Mouse (Mus musculus): ENCODE measurements at regions not wholly inside any gene's neighbourhood (a gene's known extent, or its start where the extent isn't known, plus 50 kb on each side); places are given as distances from the start of the nearest gene placed in this dataset.

DNA sequence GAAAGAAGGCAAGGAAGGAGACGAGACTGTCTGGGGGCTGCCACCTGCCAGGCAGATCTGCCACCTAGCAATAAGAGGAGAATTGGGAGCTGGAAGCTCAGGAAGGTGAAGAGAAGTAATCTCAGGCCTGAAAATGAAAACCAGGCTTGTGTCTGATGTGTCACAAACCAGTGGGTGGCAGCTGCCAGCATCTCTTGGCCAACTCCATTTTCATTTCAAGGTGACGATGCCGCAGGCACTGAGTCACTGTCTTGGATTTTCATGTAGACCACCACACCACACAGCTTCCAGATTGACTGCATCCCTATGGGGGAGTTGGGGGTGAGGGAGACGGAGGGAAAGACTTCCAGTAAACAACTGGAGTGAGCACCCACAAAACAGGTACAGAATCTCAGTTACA, 1491.9 kb upstream of the Gm6569 start:
- 79% methylated on average over 4 of the region's 4 CpGs for WGBS
- H3K4me1 ChIP-seq (ENCODE audit: control insufficient read depth, insufficient read depth, low read length): no peaks in the 10 kb centered on the region
- DNase-seq: no peak
- no peak overlapping the region for H3K4me3 ChIP-seq (replicated peaks; ENCODE audit: extremely low read depth, low read depth, low read length)
- TF ChIP-seq POLR2A (IDR thresholded peaks at IDR 0.05; ENCODE audit: borderline replicate concordance, extremely low read depth, low read depth, low read length) (no peak), CTCF (IDR thresholded peaks at IDR 0.05; ENCODE audit: insufficient read depth, low read length) (no peak)

DNA sequence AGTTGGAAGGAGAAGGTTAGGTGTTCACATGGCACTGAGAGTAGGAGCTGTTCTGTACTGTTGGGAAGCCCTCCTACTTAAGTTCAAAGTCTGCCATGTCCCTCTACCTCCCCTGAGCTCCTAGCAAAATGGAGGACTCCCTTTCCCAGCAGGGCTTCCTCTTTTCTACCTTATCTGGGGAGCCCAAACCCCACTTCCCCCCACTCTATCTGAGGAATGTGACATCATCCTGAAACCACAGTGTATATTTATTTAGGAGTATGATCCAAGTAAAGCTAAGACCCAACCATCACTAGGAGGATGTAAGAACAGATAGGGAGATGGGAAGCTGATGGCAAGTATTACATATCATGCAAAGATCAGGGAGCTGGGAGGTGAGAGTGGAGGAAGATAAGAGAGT, 1490.6 kb upstream of the Gm6569 start:
- Histone ChIP-seq H3K4me1 (ENCODE audit: control insufficient read depth, insufficient read depth, low read length) (no peaks in the 10 kb centered on the region), H3K4me3 (replicated peaks; ENCODE audit: extremely low read depth, low read depth, low read length) (no peak overlapping the region)
- no peak for DNase-seq
- TF ChIP-seq CTCF (IDR thresholded peaks at IDR 0.05; ENCODE audit: insufficient read depth, low read length): no peak
- TF ChIP-seq POLR2A (IDR thresholded peaks at IDR 0.05; ENCODE audit: borderline replicate concordance, extremely low read depth, low read depth, low read length): no peak

DNA sequence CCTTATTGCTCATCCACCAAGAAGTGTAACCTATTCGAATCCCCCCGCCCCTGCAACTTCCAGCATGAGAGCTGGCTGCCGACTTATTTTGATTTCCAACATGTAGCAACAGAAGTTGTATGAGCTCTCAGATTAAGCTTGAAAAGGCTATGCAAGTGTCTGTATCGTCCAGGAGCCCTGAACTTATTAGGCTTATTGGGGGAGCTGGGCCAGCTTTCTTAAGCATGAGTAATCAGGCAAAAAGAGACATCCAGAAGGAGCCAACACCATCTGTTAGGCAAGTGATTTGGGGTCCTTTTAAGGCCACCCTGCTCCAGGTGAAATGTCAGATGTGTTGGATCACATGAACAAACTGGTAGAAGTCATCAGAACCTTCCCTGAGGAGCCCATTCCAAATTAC, 1481.0 kb upstream of the Gm6569 start:
- DNase-seq: no peak
- Histone ChIP-seq H3K4me3 (replicated peaks; ENCODE audit: extremely low read depth, low read depth, low read length) (no peak overlapping the region), H3K4me1 (ENCODE audit: control insufficient read depth, insufficient read depth, low read length) (no peaks in the 10 kb centered on the region)
- no peak for TF ChIP-seq POLR2A (IDR thresholded peaks at IDR 0.05; ENCODE audit: borderline replicate concordance, extremely low read depth, low read depth, low read length)
- no peak for TF ChIP-seq CTCF (IDR thresholded peaks at IDR 0.05; ENCODE audit: insufficient read depth, low read length)
- 79% methylated on average over 4 of the region's 4 CpGs for WGBS

DNA sequence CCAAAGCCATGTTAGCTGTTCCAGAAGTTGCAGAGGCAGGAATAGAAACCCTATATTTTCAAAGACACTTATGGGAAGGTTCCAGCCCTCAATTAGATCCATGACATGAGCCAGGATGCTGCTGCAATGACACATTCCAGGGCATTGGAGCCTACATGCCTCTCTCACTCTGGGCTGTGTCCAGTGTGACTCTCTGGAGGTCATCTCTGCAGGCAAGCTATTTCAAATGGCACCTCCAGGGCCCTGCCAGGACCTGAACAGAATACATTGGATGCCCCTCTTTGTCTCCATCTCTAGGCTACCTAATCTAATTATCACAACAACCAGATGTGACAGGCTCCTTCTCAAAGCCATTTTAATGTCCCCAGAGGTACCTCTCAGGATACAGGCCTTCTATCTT, 1478.7 kb upstream of the Gm6569 start:
- no peak for TF ChIP-seq POLR2A (IDR thresholded peaks at IDR 0.05; ENCODE audit: borderline replicate concordance, extremely low read depth, low read depth, low read length)
- TF ChIP-seq CTCF (IDR thresholded peaks at IDR 0.05; ENCODE audit: insufficient read depth, low read length): no peak
- no peak overlapping the region for H3K4me3 ChIP-seq (replicated peaks; ENCODE audit: extremely low read depth, low read depth, low read length)
- DNase-seq: no peak
- H3K4me1 ChIP-seq (ENCODE audit: control insufficient read depth, insufficient read depth, low read length): no peaks in the 10 kb centered on the region

DNA sequence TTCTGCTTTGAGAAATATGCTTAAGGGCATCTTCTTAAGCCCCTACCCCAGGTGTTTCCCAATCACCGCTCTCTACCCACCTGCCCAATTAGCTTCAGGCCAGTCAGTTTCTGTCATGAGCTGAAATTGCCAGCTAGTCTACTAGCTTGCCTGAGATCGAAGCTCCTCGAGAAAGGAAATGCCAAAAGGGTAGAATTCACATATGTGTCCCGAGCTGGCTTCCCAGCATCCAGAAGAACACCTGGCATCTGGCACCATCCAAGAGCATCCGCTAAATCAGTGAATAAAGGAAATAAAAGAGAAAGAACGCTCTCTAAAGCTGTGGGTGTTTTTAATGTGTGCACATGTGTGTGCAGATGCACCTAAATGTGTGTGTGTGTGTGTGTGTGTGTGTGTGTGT, 1474.7 kb upstream of the Gm6569 start:
- no peak overlapping the region for H3K4me3 ChIP-seq (replicated peaks; ENCODE audit: extremely low read depth, low read depth, low read length)
- TF ChIP-seq POLR2A (IDR thresholded peaks at IDR 0.05; ENCODE audit: borderline replicate concordance, extremely low read depth, low read depth, low read length): no peak
- TF ChIP-seq CTCF (IDR thresholded peaks at IDR 0.05; ENCODE audit: insufficient read depth, low read length): no peak
- H3K4me1 ChIP-seq (ENCODE audit: control insufficient read depth, insufficient read depth, low read length): no peaks in the 10 kb centered on the region
- DNase-seq: no peak
- 79% methylated on average over 6 of the region's 6 CpGs for WGBS

DNA sequence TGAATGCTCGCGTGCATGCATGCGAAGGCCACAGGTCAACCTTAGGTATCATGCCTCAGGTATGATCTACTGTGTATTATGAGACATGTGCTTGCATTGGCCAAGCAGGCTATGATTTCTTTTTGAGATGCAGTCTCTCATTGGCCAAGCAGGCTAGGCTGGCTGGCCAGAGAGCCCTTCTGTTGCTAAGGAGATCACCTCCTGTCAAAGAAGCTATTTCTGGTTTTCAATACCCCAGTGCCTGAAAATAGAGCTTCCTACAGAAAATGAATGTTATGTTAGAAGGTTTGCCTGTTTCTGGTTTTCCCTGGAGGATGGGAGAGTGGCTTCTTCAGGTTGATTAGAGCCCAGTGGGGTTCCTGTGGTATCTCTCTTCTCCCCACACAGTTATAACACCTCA, 1474.3 kb upstream of the Gm6569 start:
- no peak for TF ChIP-seq POLR2A (IDR thresholded peaks at IDR 0.05; ENCODE audit: borderline replicate concordance, extremely low read depth, low read depth, low read length)
- no peak for TF ChIP-seq CTCF (IDR thresholded peaks at IDR 0.05; ENCODE audit: insufficient read depth, low read length)
- Histone ChIP-seq H3K4me3 (replicated peaks; ENCODE audit: extremely low read depth, low read depth, low read length) (no peak overlapping the region), H3K4me1 (ENCODE audit: control insufficient read depth, insufficient read depth, low read length) (no peaks in the 10 kb centered on the region)
- no peak for DNase-seq
- 96% methylated on average over 3 of the region's 3 CpGs for WGBS

DNA sequence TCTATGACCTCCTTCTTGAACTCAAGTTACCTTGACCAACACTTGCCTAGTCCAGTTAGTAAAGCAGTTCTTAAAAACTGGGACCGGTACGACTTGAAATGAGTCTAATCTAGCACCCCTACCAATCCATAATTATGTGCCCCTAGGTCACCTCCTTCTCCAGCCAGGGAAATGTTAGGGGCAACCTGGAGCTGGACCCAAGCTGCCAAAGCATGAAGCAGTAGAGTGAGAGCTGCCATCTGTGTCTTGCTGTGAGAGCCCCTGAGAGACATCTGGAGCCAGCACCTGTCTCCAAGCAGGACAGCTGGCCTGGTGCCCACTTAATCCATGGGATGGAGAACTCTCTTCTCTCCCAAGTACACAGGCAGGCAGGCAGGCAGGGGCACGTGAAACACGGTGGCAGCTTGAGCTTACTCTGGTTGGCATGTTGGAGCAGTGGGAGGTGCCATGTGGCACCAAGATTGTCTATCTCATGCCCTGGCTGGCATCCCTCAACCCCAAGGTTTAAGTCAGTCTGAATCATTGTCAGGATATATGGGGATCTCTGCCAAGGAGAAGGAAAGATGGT, 1473.8 kb upstream of the Gm6569 start:
- no peak for DNase-seq
- TF ChIP-seq CTCF (IDR thresholded peaks at IDR 0.05; ENCODE audit: insufficient read depth, low read length): no peak
- TF ChIP-seq POLR2A (IDR thresholded peaks at IDR 0.05; ENCODE audit: borderline replicate concordance, extremely low read depth, low read depth, low read length): no peak
- H3K4me1 ChIP-seq (ENCODE audit: control insufficient read depth, insufficient read depth, low read length): no peaks in the 10 kb centered on the region
- 82% methylated on average over 4 of the region's 4 CpGs for WGBS
- no peak overlapping the region for H3K4me3 ChIP-seq (replicated peaks; ENCODE audit: extremely low read depth, low read depth, low read length)

DNA sequence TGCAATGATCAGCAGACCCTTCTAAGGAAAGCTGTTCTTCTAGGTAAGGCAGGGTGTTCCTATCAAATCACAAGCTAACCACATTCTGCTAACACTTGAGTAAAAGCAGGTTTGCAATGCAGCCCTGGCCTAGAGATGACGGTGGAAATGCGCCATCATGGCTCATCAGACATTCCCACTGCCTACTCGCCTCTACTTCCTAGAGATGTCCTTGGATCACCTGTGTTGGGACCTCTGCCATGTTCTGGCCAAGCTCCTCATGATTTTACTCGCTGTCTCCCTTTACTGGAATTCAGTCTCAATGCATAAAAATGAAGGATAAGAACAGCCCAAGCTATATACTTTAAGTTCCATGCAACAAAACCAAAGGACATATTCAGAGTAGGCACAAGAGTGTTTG, 1461.3 kb upstream of the Gm6569 start:
- Histone ChIP-seq H3K4me3 (replicated peaks; ENCODE audit: extremely low read depth, low read depth, low read length) (no peak overlapping the region), H3K4me1 (ENCODE audit: control insufficient read depth, insufficient read depth, low read length) (no peaks in the 10 kb centered on the region)
- 87% methylated on average over 4 of the region's 4 CpGs for WGBS
- TF ChIP-seq CTCF (IDR thresholded peaks at IDR 0.05; ENCODE audit: insufficient read depth, low read length): no peak
- no peak for TF ChIP-seq POLR2A (IDR thresholded peaks at IDR 0.05; ENCODE audit: borderline replicate concordance, extremely low read depth, low read depth, low read length)
- no peak for DNase-seq

DNA sequence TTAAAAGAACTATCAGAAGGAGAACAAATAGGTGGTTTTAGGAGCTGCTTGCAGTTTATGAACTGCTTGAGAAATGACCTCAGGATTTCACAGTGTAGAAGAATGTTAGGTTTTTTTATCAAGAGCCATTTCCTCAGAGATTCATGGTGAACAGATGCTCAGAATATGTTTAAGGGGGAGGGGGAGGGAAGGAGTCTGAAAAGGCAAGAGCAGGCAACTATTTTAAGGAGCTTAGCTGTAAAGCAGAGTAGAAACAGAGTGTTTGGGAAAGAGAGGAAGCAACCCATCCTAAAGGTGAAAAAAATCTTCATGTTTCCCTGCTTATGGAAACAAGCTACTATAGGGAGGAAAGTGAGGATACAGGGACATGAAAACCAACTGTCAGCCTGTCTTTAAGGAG, 1457.2 kb upstream of the Gm6569 start:
- no peak overlapping the region for H3K4me3 ChIP-seq (replicated peaks; ENCODE audit: extremely low read depth, low read depth, low read length)
- TF ChIP-seq POLR2A (IDR thresholded peaks at IDR 0.05; ENCODE audit: borderline replicate concordance, extremely low read depth, low read depth, low read length): no peak
- no peak for TF ChIP-seq CTCF (IDR thresholded peaks at IDR 0.05; ENCODE audit: insufficient read depth, low read length)
- no peaks in the 10 kb centered on the region for H3K4me1 ChIP-seq (ENCODE audit: control insufficient read depth, insufficient read depth, low read length)
- DNase-seq: no peak

DNA sequence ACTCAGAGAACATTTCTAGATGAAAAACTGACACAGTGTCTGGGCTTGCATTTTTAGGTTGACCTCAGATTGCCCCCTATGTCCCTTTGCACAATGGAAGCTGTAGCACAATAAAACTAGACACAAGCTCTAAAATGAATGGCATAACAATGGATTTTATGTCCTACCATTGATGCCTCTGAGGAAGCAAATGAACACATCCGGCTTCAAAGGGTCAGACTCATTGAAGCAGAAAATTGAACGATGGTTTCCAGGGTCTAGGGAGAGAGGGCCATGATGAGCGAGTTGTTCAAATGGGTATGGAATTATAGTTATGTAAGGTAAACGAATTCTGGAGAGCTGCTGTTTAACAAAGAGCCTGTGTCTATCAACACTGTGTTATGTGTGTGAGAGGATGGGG, 1455.1 kb upstream of the Gm6569 start:
- TF ChIP-seq POLR2A (IDR thresholded peaks at IDR 0.05; ENCODE audit: borderline replicate concordance, extremely low read depth, low read depth, low read length) (no peak), CTCF (IDR thresholded peaks at IDR 0.05; ENCODE audit: insufficient read depth, low read length) (no peak)
- WGBS: 69% methylated on average over 4 of the region's 4 CpGs
- DNase-seq: no peak

More for the DNA sequence above, 1455.1 kb upstream of the Gm6569 start:
- no peak overlapping the region for H3K4me3 ChIP-seq (replicated peaks; ENCODE audit: extremely low read depth, low read depth, low read length)
- no peaks in the 10 kb centered on the region for H3K4me1 ChIP-seq (ENCODE audit: control insufficient read depth, insufficient read depth, low read length)

All from lung, adult 2 months (tissue).